Mouse (Mus musculus) thymus, postnatal 14 days (tissue): ENCODE measurements around the gene Gm42742.

ENCODE experiments used
- DNase-seq: peaks from one replicate; pipeline ENCODE4 v3.0.0; 2021

The Gm42742 gene

DNA sequence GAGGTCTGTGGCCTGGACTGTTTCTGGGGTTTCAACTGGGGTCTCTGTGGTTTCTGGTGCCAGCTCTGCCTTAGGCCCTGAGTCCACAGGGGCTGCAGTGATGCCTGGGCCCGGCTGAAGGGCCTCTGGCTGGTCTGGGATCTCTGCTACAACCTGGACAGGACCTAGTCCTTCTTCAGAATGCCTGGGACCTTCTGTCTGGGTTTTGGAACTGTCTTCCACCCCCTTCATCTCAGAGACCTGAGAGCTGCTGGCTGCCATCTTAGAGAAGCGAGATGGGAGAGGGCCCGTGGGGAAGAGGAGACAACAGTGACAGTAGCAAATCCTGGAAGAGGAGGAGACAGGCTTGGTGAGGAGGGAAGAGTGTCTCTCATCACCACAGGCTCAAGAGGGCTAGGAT is 866 bp downstream of the Gm42742 start:
- no peak for DNase-seq

- DNase-seq: no peak
Measured at GRCm38 (mm10) chr7:127019306-127019960, 1.5 kb downstream of the Gm42742 start.

DNA sequence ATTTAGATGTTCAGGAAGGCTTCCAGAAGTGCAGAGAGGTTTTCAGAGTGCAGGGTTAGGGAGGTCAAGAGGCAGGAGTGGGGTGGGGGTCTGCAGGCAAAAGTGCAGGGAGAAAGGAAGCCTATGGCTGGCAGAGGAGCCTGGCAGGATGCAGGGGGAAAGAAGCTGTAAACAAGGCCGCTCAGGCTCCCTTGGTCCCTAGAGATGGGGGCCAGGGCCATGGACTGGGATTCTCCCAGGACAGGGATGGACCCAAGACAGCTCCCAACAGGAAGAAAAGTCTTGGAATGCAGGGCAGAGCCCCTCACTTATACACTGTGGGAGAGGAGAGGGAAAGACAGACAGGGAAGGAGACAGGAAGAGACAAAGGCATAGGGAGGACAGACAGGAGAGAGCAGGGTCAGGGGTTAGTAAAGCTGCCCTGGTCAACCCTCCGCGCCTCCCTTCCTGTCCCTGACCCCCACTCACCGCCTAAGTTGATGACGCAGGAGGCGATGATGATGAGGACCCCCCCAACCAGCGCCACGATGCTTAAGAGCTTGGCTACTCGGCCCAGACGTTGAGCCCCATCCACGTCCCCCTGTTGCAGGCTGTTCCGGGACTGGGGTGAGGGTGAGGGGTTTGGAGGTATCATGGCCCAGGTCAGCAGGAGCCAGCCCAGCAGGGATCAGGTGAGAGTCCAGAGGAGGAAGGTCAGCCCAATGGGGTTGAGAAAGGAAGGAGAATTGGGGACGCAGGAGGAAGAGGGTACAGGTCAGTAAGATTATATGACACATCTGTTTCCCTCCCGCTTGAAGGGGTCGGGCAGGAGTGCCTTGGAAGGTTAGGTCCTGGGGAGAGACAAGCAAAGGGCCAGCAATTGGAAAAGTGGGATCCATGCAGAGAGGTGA is 2.2 kb downstream of the Gm42742 start:
- DNase-seq: peak; percentile 18

GRCm38 (mm10) chr7:127017950-127018345 is 2.9 kb downstream of the Gm42742 start:
- DNase-seq: peak; percentile 30

DNA sequence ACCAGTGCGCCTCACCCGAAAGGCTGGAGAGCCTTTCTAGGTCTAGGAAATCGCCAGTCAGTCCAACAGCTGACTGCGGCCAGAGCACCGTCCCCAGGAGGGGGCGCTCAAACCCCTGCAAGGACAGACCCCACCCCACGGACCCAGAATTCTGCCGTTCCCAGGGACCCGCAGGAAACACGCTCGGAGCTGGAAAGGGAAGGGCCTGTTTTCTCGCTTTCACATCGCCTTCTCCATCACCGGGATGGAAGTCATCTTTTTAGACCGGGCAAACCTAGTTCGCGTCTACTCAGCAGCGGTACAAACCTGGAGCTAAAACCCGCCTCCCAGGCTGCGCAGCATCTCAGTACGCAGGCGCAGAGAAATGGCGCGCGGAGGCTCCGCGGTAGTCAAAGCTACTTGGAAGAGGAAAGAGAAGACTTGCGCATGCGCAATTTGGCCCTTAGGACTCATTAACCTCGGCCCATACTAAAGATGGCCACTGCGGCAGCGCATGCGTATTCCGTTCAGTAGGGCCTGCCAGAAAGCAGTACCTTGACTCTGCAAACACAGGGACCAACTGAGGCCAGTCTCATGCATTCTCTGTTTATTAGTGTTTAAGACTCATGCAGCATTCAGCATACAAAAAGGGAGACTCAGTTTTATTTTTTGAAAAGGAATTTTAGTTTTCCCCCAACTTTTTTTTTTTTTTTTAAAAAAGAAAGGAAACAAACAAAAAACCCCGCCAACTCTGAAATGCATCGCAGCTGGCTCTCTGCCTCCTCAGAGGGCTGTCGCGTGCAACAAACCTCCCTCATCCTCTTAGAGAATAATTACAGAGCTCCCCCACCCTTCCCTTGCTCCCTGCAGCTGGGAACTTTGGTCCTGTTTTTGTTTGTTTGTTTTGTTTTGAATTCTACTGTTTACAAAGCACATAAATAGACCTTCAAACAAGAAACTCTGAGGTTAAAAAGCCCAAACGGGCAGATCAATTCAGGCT is 3.6 kb downstream of the Gm42742 start, which contains the start of gene Pagr1a:
TSS of gene Pagr1a (minus strand) at position 382 of the 979 bp plus-strand sequence.
- peak; percentile 98 for DNase-seq

- no peak for DNase-seq
Measured at GRCm38 (mm10) chr7:127016486-127016938, 4.4 kb downstream of the Gm42742 start.

GRCm38 (mm10) chr7:127016481-127016485 is 4.6 kb downstream of the Gm42742 start, which contains the start of gene Pagr1b:
Gene Pagr1b (minus strand): TSS chr7:127016484.
- no peak for DNase-seq

GRCm38 (mm10) chr7:127016081-127016480 is 4.8 kb downstream of the Gm42742 start:
- DNase-seq: no peak

GRCm38 (mm10) chr7:127014993-127015392 is 5.9 kb downstream of the Gm42742 start:
- no peak for DNase-seq

GRCm38 (mm10) chr7:127014320-127014719 is 6.6 kb downstream of the Gm42742 start, which contains the start of gene Mvp:
Gene Mvp (minus strand): TSS chr7:127014621.
- DNase-seq: peak; percentile 66

DNA sequence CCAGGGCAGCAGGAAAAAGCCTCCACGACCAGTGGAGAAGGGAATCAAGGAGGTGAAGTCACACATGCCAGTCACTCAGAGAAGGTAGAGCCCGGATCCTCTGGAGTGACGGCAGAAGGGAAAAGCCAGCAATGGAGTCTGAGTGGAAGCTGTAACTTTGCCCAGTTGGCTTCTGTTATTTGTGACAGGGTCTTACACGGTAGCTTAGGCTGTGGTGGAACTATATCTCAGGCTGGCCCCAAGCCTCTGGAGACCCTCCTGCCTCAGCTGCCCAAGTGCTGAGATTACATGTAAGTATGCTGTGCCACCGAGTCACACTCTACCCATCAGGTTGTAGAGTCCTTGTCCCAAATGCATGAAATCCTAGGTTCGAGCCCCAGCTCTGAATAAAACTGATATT is 7.5 kb downstream of the Gm42742 start:
- no peak for DNase-seq

DNA sequence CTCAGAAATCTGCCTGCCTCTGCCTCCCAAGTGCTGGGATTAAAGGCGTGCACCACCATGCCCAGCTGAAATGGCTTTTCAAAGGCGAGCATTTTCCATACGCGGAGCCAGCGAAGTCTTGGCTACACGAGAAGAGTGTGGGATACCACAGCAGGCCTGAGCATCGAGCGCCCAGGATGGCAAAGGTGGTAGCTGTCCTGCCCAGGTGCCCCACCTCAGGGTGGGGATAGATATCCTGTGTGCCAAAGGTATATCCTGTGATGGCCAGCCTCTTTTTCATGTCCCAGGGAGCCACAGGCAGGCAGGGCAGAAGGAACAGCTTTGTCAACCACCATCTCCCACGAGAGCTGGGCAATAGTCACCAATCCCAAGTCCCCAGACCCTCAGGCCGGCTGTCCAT is 8.1 kb downstream of the Gm42742 start:
- DNase-seq: no peak

DNA sequence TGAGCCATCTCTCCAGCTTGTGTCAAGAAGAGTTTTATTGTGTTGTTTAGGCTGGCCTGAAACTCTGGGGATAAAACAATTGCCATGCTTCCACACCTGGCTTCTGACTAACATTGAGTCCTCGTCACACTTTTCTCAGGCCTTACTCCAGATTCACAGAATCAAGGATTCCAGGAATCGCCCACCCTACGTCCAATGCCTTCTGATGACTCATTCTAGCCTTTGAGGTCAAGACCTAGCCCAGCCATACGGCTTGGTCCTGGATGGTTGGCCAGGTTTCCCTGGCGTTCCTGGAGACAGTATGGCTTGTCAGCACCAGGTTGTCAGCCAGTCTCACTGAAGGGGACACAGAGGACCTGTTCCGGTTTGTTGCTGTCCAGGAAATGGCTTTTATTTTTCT is 8.5 kb downstream of the Gm42742 start:
- DNase-seq: no peak

DNA sequence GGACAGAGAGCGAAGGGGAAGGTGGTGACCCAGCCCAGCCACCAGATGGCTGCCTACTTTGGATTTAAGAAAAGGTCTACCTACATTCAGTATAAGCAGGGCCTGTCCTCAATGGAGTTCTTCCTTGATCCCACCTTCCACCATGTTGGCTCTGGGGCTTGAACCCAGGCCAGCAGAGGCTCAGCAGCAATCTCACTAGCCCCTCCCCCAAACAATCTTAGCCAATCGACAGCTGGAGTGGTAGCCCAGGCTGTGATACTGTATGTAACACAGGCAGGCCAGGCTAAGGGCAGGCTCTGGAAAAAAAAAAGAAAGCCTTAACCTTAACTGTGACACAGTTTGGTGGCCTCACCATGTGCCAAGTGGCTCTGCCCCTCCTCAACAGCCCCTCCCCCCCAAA is 9.2 kb downstream of the Gm42742 start:
- no peak for DNase-seq

- DNase-seq: no peak
Measured at GRCm38 (mm10) chr7:127011051-127011450, 9.8 kb downstream of the Gm42742 start.

- DNase-seq: no peak
Measured at GRCm38 (mm10) chr7:127009307-127010085, 11.4 kb downstream of the Gm42742 start.

- no peak for DNase-seq
Measured at GRCm38 (mm10) chr7:127008239-127009019, 12.5 kb downstream of the Gm42742 start.

GRCm38 (mm10) chr7:127007313-127008024 is 13.4 kb downstream of the Gm42742 start:
- no peak for DNase-seq

DNA sequence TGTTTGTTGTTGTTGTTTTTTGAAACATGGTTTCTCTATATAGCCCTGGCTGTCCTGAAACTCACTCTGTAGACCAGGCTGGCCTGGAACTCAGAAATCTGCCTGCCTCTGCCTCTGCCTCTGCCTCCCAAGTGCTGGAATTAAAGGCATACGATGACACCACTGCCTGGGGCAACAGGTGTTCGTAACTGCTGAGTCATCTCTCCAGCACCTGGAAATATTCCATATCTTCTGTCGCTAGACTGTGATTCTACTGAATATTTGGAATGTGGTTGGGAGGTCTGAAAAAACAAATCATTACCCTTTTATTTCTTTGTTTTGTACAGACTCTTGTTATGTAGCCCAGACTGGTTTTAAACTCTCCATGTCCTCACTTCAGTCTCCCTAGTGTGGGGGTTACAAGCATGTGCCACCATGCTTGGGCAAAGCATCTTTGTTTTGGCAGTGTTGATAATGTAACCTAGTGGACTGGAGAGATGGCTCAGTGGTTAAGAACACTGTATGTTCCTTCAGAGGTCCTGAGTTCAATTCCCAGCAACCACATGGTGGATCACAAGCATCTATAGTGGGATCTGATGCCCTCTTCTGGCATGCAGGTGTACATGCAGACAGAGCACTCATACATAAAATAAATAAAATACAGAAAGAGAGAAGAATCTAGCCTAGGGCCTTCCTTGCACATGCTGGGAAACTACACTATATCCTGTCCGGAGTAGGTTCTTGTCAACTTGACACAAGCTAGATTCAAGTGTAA is 16.6 kb downstream of the Gm42742 start:
- no peak for DNase-seq

GRCm38 (mm10) chr7:127003620-127004019 is 17.3 kb downstream of the Gm42742 start:
- no peak for DNase-seq
